Mouse (Mus musculus) C2C12 (cell line): ENCODE data around the gene Gm28635.

ENCODE experiments used
- CEBPB ChIP-seq: IDR thresholded peaks from one replicate; pipeline ENCODE4 v1.6.1; 2011; ENCODE audit warnings: low read depth, mild to moderate bottlenecking, control low read depth, moderate library complexity
- CTCF ChIP-seq: IDR thresholded peaks from one replicate; pipeline ENCODE4 v1.5.1; 2011; ENCODE audit not compliant: control insufficient read depth, insufficient read depth, insufficient read length
- FOSL1 ChIP-seq: IDR thresholded peaks from one replicate; pipeline ENCODE4 v1.8.0; 2011; ENCODE audit warnings: mild to moderate bottlenecking, low read length; ENCODE audit not compliant: poor library complexity, insufficient read depth, severe bottlenecking
- MAX ChIP-seq: IDR thresholded peaks from one replicate; pipeline ENCODE4 v1.6.1; 2011; ENCODE audit warnings: mild to moderate bottlenecking, control low read depth
- MYOD1 ChIP-seq: IDR thresholded peaks from one replicate; pipeline ENCODE4 v1.6.1; 2011; ENCODE audit warnings: low read depth; ENCODE audit not compliant: control insufficient read depth, insufficient read length

DNA sequence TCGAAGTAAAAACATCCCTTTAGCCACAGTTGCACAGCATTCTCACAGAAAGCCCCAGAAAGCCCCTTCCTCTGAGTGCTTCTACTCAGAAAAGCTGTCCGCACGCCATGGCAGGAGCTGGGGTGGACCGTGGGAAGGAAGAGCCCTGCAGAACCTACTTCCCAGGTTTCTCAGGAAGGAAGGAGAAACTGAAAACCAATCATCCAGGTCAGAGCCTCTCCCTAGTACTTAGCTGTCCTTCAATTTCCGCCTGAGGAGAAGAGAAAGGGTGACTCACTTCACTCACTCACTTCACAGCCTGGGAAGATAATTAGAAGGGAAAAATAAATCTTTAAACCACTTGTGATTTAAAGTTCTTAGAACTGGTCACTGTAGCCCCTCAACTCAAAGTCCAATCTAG is 26.5 kb upstream of the Gm28635 start:
- TF ChIP-seq CTCF (no peak), MYOD1 (no peak), MAX (no peak), CEBPB (no peak), FOSL1 (no peak)
